Comparison of ENCODE assay signal across 8 mouse cellular contexts in genomic region chr12:70999423-70999903, GRCm38 (mm10). TPM values are rescaled to one million over a fixed set of nuclear protein-coding genes. Genes with fewer than 3 reads are reported as not detected.
A peak's percentile ranks its signal among the peaks of the same experiment; 100 is the strongest.
DNase-seq lines count a peak whose midpoint lies in the region; ATAC-seq and TF ChIP-seq lines count a peak whose summit lies in the region.

No protein-coding gene starts in this region.

- no peak overlapping the region for H3K4me3 ChIP-seq in embryonic fibroblast, embryonic 13.5 days (ENCODE audit: insufficient read depth, low read length)
- no peak overlapping the region for H3K4me3 ChIP-seq in kidney, embryonic 15.5 days (replicated peaks)

- no peak for TF ChIP-seq POLR2A in embryonic fibroblast, embryonic 13.5 days (IDR thresholded peaks at IDR 0.05; ENCODE audit: low read depth, low read length)

- H3K27ac ChIP-seq in embryonic fibroblast, embryonic 13.5 days (ENCODE audit: insufficient read depth, low read length), result peak overlapping the region; percentile 98
- H3K27ac ChIP-seq in kidney, embryonic 15.5 days, result peak overlapping the region; percentile 79

- H3K27me3 ChIP-seq in kidney, embryonic 15.5 days, result no peaks in the 10 kb centered on the region

- H3K36me3 ChIP-seq in kidney, embryonic 15.5 days, result peaks cover 47% of the 10 kb centered on the region

- peaks cover 5% of the 10 kb centered on the region for H3K4me1 ChIP-seq in embryonic fibroblast, embryonic 13.5 days (ENCODE audit: control insufficient read depth, insufficient read depth, low read length)
- H3K4me1 ChIP-seq in kidney, embryonic 15.5 days, result peaks cover 8% of the 10 kb centered on the region

- DNase-seq in adrenal gland, postnatal 10 days, result peak; percentile 70
- DNase-seq in adrenal gland, adult 8-10 months, result no peak
- peak; percentile 91 for DNase-seq in 416B (ENCODE audit: low read depth)
- DNase-seq in lung, postnatal 36 days, result peak; percentile 79
- DNase-seq in testis, postnatal 10 days (ENCODE audit: low spot score), result no peak
- DNase-seq in frontal cortex, postnatal 10 days (ENCODE audit: low spot score in 2 of 2), result no peak

- TF ChIP-seq CTCF in embryonic fibroblast, embryonic 13.5 days (IDR thresholded peaks at IDR 0.05; ENCODE audit: borderline replicate concordance, insufficient read depth, low read length), result no peak

- ATAC-seq in kidney, embryonic 15.5 days (replicated peaks; ENCODE audit: low FRiP score), result no peak; the same call in 1 of the 2 replicates

- no peaks in the 10 kb centered on the region for H3K9me3 ChIP-seq in kidney, embryonic 15.5 days (replicated peaks)

- 36% methylated on average over 5 of the region's 5 CpGs for WGBS in kidney, embryonic 15.5 days

- peak overlapping the region; percentile 20; the same call in 1 of the 2 replicates for H3K4me2 ChIP-seq in kidney, embryonic 15.5 days

- no peak overlapping the region for H3K9ac ChIP-seq in kidney, embryonic 15.5 days

RNA-seq across cellular contexts. Expression of gene Arid4a, which starts 16.3 kb away (rescaled TPM):
- total RNA-seq in adrenal gland, postnatal 10 days (2021), result 10 to 100 TPM; 19.2 to 21.1 TPM
- total RNA-seq in adrenal gland, adult 8-10 months (2022), result 10 to 100 TPM; 20.6 to 32.2 (median 23.4) TPM
- polyA plus RNA-seq in embryonic fibroblast, embryonic 13.5 days (2011; ENCODE audit: insufficient read length, low read depth, missing spikeins), result 14.0 and 17.7 TPM in 2 replicates
- polyA plus RNA-seq in kidney, embryonic 15.5 days (2015; fragmentation: Nextera tagmentation; extraction: Ambion mirVana), result 34.9 and 35.6 TPM in 2 replicates

RNA-seq across cellular contexts. Expression of gene Psma3, which starts 25.0 kb away (rescaled TPM):
- 100 to 1,000 TPM; 337 to 352 TPM for total RNA-seq in adrenal gland, postnatal 10 days (2021)
- total RNA-seq in adrenal gland, adult 8-10 months (2022), result 100 to 1,000 TPM; 310 to 386 (median 323) TPM
- 417 and 446 TPM in 2 replicates for polyA plus RNA-seq in embryonic fibroblast, embryonic 13.5 days (2011; ENCODE audit: insufficient read length, low read depth, missing spikeins)
- polyA plus RNA-seq in kidney, embryonic 15.5 days (2015; fragmentation: Nextera tagmentation; extraction: Ambion mirVana), result 591 and 640 TPM in 2 replicates

Comparison
In these comparisons a context has a peak if more than half of its experiments do, and no peak if none do; other contexts are left out.
1. DNase-seq: peak in adrenal gland, postnatal 10 days (single experiment), 416B (single experiment) and lung, postnatal 36 days (single experiment); none in adrenal gland, adult 8-10 months (single experiment), testis, postnatal 10 days (single experiment) and frontal cortex, postnatal 10 days (0 of 2).